Mouse (Mus musculus) cerebellum, adult 11-12 months (tissue): Measurements from ENCODE around the gene Pet100.
"Not testable (repeated sequence)": the region's sequence is repeated elsewhere in the genome, so short reads cannot be mapped to it uniquely, and the experiment has no call there.

Experiments
- DNase-seq: peaks from one replicate; pipeline ENCODE4 v3.0.0; 2022

Pet100 gene

DNA sequence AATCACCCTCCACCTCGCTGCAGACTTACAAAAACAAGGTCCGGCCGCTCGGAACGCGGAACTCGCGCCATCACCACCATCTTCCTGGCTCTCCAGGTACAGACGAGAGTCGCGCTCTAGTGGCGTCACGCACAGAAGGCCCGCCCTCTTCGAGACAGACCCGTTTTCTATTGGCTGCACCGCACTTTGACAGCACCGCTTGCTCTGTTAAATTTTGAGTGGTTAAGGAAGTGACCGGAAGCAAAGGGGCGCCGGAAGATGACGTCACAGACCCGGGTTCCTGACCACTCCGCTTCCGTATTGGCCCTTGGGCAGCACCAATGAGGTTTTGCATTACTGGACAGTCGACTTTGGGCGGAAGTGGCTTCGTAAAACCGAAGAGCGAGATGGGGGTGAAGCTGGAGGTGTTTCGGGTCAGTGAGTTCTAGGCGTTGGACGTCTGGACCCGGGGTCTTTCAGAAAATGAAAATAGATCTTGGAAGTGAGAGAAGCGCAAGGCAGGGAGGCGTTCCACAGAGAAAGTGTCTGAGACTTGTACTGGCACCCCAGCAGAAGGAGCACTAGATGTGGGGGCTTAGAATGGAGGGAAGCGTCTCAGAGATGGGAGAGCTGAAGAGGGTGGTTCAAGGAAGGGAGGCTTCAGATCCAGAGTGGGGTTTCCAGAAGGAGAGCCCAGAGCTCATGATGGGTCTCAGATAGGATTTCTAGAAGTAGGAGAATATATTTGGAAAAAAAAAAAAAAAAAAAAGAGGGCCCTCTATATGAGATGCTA lies at the start of gene Pet100, which contains the start of gene Xab2:
Gene Pet100 (plus strand): TSS at position 350 of the 772 bp plus-strand sequence.
Gene Xab2 (minus strand): TSS at position 118 of the 772 bp plus-strand sequence.
- peak; percentile 100 for DNase-seq

- DNase-seq, result no peak
Observed at GRCm38 (mm10) chr8:3574546-3574945, 46.8 kb upstream of the Pet100 start.

- DNase-seq, result no peak
Observed at GRCm38 (mm10) chr8:3576211-3576960, 45.0 kb upstream of the Pet100 start.

DNA sequence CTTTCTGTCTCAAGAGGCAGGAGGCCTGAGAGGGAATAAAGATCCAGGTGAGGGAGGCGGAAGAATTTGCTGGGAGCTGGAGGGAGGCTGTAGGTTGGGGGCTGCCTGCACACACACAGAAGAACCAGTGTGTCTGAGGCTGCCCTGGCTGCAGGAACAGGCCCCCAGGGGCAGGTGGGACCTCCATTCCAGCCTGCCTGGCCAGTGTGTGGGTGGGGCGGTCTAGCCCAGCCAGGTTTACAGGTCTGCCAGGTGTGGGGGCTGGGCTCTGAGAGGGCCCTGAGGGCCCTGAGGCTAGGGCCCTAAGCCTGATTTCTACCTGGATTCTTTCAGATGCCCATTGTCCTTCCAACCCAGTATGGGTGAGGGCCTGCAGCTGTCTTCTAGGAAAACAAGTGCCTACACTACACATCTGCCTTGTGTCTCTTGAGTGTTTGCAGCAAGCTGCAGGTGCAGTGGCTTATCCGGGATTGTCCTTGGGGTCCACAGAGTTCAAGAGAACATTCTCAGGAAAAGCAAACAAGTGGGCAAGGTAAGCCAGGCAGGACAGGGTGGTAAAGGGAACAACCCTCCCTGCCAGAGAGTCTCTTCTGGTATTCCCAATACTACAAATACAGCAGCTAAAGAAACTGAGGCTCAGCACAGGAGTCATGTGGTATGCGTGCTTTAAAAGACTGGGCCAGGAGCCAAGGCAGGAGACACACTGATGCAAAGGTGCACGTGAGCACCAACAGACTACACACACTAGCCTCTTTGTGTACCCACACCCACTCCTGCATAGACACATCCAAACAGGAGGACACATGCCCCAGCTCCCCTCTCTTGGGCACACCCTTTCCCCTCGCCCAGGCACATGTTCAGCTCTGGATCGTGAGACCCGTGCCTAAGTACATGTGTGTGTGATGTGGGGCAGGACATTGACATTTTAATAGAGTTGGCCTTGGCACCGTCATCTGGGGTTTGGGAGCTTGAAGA lies 41.7 kb upstream of the Pet100 start:
- no peak for DNase-seq

- DNase-seq, result not testable (repeated sequence)
Observed at GRCm38 (mm10) chr8:3581961-3582360, 39.4 kb upstream of the Pet100 start.

DNA sequence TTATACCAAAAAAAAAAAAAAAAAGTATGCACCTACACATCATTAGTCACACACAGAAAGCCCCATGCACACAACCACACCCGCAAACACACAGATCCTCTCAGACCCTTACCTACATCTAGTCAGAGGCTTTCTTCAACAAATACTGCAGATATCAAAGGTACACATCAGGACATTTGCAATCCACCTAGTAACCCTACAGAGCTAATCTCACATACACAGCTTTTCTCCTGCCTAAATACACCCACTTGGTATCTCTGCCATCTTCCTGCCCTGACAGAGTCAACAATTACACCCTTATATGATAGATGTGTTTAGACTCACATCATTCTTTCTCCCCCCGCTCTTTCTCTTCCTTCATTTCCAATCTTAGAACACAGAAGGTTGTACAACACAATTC lies 34.9 kb upstream of the Pet100 start:
- DNase-seq, result no peak

DNA sequence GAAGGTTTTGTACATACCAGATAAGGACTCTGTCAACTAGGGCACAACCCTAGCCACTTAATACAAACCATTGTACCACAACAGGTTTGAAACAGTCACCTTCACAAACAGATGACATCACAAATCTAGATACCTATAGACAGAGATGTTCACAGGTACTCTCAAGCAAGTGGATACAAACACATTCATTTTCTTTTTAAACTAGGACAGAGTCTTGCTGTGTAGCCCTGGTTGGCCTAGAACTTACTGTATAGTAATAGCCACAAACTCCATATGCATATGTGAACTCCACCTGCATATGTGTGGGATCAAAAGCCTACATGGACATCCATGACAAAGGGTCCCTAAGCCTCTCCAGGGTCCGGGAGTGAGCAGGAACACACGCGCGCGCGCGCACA lies 34.4 kb upstream of the Pet100 start, which contains the start of gene Camsap3:
Gene Camsap3 (plus strand): TSS at position 301 of the 398 bp plus-strand sequence.
- no peak for DNase-seq

DNA sequence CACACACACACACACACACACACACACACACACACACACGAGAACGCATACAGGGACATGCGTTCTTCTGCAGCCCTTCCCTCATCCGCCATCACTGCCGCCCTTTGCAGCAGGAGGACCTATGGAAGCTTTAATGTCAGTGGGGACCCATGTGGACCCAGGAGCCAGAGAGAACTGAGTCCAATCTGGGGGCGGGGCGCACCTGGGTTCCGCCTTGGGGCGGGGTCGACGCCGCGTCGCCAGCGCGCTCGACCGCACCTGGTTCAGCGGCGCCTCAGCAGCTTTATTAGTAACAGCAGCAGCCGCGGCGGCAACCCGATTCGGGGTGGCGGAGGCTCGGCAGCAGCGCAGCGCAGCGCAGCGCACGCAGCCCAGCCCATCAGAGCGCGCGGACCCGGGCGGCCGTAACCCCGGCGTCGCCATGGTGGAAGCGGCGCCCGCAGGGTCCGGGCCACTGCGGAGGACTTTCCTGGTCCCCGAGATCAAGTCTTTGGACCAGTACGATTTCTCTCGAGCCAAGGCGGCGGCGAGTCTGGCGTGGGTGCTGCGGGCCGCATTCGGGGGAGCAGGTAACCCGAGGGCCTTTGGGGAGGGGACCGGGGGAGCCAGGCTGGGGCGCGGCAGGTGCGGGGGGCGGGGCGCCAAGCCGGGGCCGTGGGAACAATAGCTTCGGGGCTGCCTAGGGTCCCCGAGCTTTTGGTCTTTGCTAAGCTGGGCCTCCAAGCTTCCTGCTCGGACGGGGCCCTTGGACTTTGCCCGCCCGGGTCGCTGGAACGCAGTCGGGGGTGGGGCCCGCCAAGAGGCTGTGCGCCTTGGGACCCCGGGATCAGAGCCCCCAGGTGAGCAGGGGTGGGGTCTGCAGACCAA lies 33.7 kb upstream of the Pet100 start:
- peak; percentile 73 for DNase-seq

DNA sequence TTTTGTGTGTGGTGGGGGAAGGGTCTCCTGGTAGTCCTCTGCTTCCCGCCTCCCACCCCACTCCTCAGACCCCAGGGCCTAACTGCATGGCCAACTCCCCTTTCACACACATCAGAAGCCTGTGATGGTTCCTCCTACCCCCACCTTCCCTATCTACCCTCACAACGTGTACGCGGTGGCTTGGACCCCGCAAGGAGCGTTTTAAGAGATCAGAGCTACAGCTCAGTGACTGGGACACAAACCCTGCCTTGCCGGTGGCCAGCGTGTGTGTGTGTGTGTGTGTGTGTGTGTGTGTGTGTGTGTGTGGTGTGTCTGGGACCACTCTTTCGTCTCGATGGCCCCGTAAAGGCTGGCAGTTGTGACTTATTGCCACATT lies 33.1 kb upstream of the Pet100 start:
- no peak for DNase-seq

GRCm38 (mm10) chr8:3593470-3593869 lies 27.9 kb upstream of the Pet100 start:
- no peak for DNase-seq

DNA sequence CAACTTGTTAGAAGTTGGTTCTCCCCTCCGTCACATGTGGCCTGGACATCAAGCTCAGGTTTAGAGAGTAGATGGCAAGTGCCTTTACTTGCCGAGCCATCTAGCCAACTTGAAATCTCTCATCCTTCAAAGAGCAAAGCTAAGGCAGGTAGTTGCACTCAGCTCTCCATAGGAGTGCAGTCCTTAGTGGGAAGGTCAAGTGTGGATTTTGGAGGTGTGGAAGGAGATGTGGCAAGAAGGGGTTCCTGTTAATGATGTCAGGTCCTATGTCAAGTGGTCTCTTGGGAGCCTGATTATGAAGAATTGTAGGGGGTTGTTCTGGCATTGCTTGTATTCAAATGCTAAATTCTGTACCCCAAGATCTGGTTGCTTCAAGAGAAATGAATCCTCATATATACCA lies 26.9 kb upstream of the Pet100 start:
- DNase-seq, result no peak

GRCm38 (mm10) chr8:3598054-3598453 lies 23.3 kb upstream of the Pet100 start:
- no peak for DNase-seq

- DNase-seq, result no peak
Observed at GRCm38 (mm10) chr8:3599219-3599618, 22.1 kb upstream of the Pet100 start.

- DNase-seq, result no peak
Observed at GRCm38 (mm10) chr8:3600401-3600800, 20.9 kb upstream of the Pet100 start.

DNA sequence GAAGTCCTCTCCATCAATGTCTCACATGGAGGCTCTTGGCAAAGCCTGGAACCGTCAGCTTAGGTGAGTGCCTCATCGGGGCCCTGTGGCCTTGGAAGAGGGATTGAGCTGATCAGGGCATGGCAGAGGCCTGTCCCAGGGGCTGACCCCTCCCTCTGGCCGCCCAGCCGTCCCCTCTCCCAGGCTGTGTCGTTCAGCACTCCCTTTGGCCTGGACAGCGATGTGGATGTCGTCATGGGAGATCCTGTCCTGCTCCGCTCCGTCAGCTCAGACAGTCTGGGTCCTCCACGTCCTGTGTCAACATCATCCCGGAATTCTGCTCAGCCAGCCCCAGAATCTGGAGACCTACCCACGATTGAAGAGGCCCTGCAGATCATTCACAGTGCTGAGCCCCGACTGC lies 17.9 kb upstream of the Pet100 start:
- DNase-seq, result no peak

- DNase-seq, result no peak
Observed at GRCm38 (mm10) chr8:3606593-3606992, 14.8 kb upstream of the Pet100 start.

GRCm38 (mm10) chr8:3607822-3608221 lies 13.5 kb upstream of the Pet100 start:
- DNase-seq, result no peak

DNA sequence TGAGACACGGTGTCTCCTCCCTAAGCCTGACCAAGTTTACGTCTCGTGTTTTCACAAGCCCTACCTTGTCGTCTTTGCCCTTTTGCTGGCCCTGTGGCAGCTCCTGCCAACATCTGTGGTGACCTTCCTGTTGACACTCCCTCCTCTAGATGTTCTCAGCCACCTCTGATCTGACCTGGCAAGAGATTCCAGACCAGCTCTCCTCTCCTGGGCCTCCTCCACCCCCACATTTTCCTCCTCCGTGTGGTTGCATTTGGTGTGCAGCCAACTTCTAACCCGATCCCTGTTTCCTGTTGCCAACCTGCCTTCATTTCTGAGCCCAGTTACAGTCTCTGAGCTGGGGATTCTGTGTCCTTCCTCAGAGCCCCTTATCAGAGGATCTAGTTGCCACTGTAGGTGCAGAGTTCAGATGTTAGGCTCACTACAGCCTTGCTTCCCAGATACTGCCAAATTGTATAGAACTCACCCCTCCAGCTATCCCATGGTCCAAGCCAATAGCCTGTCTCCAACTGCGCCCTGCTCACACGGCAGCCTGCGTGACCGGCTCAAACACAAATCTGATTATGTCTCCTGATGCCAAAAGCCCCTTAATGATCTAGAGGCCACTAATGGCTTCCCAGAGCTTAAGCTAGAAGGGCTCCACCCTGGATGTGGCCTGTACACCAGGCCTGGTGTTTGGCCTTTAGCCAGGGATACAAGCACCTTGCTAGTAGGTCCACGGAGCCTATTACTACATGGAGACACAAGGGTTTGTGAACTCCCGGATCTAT lies 12.1 kb upstream of the Pet100 start:
- DNase-seq, result no peak

DNA sequence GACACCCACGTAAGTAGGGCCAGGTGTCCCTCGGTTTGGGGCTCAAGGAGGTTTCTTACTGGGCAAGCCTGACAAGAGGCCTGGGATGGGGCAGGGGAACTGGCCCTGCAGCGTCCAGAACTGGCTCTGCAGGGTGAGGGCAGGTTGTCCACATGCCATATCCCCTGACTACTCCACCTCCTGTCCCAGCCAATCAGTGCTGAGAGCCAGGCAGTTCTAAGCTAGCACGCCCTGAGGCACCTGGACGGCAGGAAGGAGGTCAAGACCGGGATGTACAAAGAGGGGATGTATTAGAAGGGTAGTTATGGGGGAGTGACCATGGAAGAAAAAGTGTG lies 11.6 kb upstream of the Pet100 start:
- DNase-seq, result no peak

DNA sequence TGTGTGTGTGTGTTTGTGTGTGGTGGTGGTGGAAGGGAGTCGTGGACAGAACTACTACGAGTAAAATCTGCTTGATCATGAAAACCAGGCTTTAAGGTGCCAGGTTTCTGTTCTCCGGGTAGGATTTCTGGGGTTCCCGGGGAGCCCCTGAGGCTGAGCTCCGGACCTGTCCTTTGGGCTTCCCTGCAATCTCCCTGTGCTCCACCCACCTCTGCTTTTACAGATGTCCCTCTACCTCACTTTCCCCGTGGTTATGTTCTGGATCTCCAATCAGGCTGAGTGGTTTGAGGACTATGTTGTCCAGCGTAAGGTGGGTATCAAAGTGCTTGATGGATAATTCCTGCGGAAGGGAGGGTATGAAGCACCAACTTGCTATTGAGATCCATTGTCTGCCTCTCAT lies 771 bp downstream of the Pet100 start:
- DNase-seq, result peak; percentile 54

GRCm38 (mm10) chr8:3625445-3625844 lies 4.1 kb downstream of the Pet100 start, which contains the start of gene Pcp2:
TSS of gene Pcp2 (minus strand) at chr8:3625545.
- no peak for DNase-seq
